Mouse (Mus musculus) ES-E14 (cell line): ENCODE data around the gene Nwd2.

Experiments
- CHD2 ChIP-seq: IDR thresholded peaks from 2 replicates; pipeline ENCODE4 v1.6.1; 2014; ENCODE audit warnings: mild to moderate bottlenecking, low read depth, low read length, inconsistent platforms
- ZC3H11A ChIP-seq: IDR thresholded peaks from 2 replicates; pipeline ENCODE4 v1.6.1; 2012; ENCODE audit warnings: low read depth, mild to moderate bottlenecking, inconsistent platforms, low read length, borderline replicate concordance

GRCm38 (mm10) chr5:63648187-63648586 is 715 bp upstream of the Nwd2 start:
- TF ChIP-seq CHD2 (no peak), ZC3H11A (no peak)
